In genomic region chr13:29016145-29016651, GRCm38 (mm10) we compare ENCODE assay signal across 8 mouse cellular contexts.
A peak's percentile ranks its signal among the peaks of the same experiment; 100 is the strongest.
DNase-seq lines count a peak whose midpoint lies in the region; ATAC-seq lines count a peak whose summit lies in the region.

No protein-coding gene starts in this region.

- H3K4me2 ChIP-seq in forebrain, embryonic 16.5 days (ENCODE audit: low read length) = peak overlapping the region; percentile 49
- no peak overlapping the region for H3K4me2 ChIP-seq in liver, embryonic 12.5 days

- 51% methylated on average over 25 of the region's 25 CpGs for WGBS in forebrain, embryonic 16.5 days
- 74% methylated on average over 25 of the region's 25 CpGs for WGBS in liver, embryonic 12.5 days (ENCODE audit: insufficient replicate concordance)

- H3K4me3 ChIP-seq in forebrain, embryonic 16.5 days (replicated peaks; ENCODE audit: low read length) = peak overlapping the region; percentile 33
- H3K4me3 ChIP-seq in liver, embryonic 12.5 days = no peak overlapping the region

- DNase-seq in adrenal gland, postnatal 10 days = peak; percentile 14
- no peak for DNase-seq in adrenal gland, adult 2 months
- DNase-seq in layer of hippocampus, postnatal 36 days = peak; percentile 43 to 45
- DNase-seq in retina, embryonic 14.5 days (ENCODE audit: low spot score) = peak; percentile 69
- DNase-seq in kidney, postnatal 25 days = no peak
- DNase-seq in gastrocnemius, adult 18-20 months (ENCODE audit: low spot score) = no peak

- ATAC-seq in forebrain, embryonic 16.5 days = peak; percentile 54
- ATAC-seq in liver, embryonic 12.5 days = no peak

- peak overlapping the region; percentile 36 for H3K9ac ChIP-seq in forebrain, embryonic 16.5 days (replicated peaks; ENCODE audit: low read depth, low read length)
- H3K9ac ChIP-seq in liver, embryonic 12.5 days = no peak overlapping the region

- H3K9me3 ChIP-seq in forebrain, embryonic 16.5 days (ENCODE audit: control insufficient read depth, low read length) = no peaks in the 10 kb centered on the region
- H3K9me3 ChIP-seq in liver, embryonic 12.5 days (replicated peaks) = no peaks in the 10 kb centered on the region

- H3K36me3 ChIP-seq in forebrain, embryonic 16.5 days (ENCODE audit: control insufficient read depth, insufficient read depth) = no peaks in the 10 kb centered on the region
- H3K36me3 ChIP-seq in liver, embryonic 12.5 days = no peaks in the 10 kb centered on the region

- peak overlapping the region; percentile 80 for H3K27ac ChIP-seq in forebrain, embryonic 16.5 days (ENCODE audit: low read length)
- no peak overlapping the region for H3K27ac ChIP-seq in liver, embryonic 12.5 days

- no peaks in the 10 kb centered on the region for H3K27me3 ChIP-seq in forebrain, embryonic 16.5 days (replicated peaks; ENCODE audit: control insufficient read depth, insufficient read depth, low read length)
- no peaks in the 10 kb centered on the region for H3K27me3 ChIP-seq in liver, embryonic 12.5 days (replicated peaks)

- peaks cover 30% of the 10 kb centered on the region for H3K4me1 ChIP-seq in forebrain, embryonic 16.5 days (replicated peaks; ENCODE audit: control insufficient read depth, insufficient read depth, low read length)
- H3K4me1 ChIP-seq in liver, embryonic 12.5 days = no peaks in the 10 kb centered on the region

Comparison
In these comparisons a context has a peak if more than half of its experiments do, and no peak if none do; other contexts are left out.
1. DNase-seq: peak in adrenal gland, postnatal 10 days (single experiment), layer of hippocampus, postnatal 36 days (2 of 2) and retina, embryonic 14.5 days (single experiment); none in adrenal gland, adult 2 months (single experiment), kidney, postnatal 25 days (0 of 2) and gastrocnemius, adult 18-20 months (single experiment).